Mouse (Mus musculus): ENCODE measurements around the gene Marc1. TPM values are rescaled to one million over a fixed set of nuclear protein-coding genes. Genes with fewer than 3 reads are reported as not detected.
A peak's percentile ranks its signal among the peaks of the same experiment; 100 is the strongest.

Marc1 gene
- total RNA-seq (2021), result under 1 TPM in 1 of 2 experiments, not detected in 1; 0.83 TPM
- long read RNA-seq, experiment 1, result 0 reads
- long read RNA-seq, experiment 2, partial matches to known transcripts, result 0 of 1 reads
- long read RNA-seq, experiment 2, other reads (novel, unspliced or antisense), result 1 of 1 reads

GRCm38 (mm10) chr1:184810780-184811575, at the start of gene Marc1:
Gene Marc1 (minus strand): TSS chr1:184811313.
- no peak for DNase-seq (ENCODE audit: low spot score in 2 of 2)

GRCm38 (mm10) chr1:184860276-184860675, 49.2 kb upstream of the Marc1 start:
- DNase-seq (ENCODE audit: low spot score in 2 of 2), result no peak

- no peak for DNase-seq (ENCODE audit: low spot score in 2 of 2)
These were observed 47.1 kb upstream of the Marc1 start for GRCm38 (mm10) chr1:184858253-184858652.

GRCm38 (mm10) chr1:184857216-184857615, 46.1 kb upstream of the Marc1 start:
- no peak for DNase-seq (ENCODE audit: low spot score in 2 of 2)

- DNase-seq (ENCODE audit: low spot score in 2 of 2), result no peak
These were observed 42.8 kb upstream of the Marc1 start for GRCm38 (mm10) chr1:184853922-184854321.

- DNase-seq (ENCODE audit: low spot score in 2 of 2), result peak; percentile 58 to 74
These were observed 42.2 kb upstream of the Marc1 start for GRCm38 (mm10) chr1:184853339-184853738.

GRCm38 (mm10) chr1:184851741-184852618, 40.9 kb upstream of the Marc1 start:
- DNase-seq (ENCODE audit: low spot score in 2 of 2), result peak; percentile 54 to 74

- DNase-seq (ENCODE audit: low spot score in 2 of 2), result no peak
These were observed 40.1 kb upstream of the Marc1 start for GRCm38 (mm10) chr1:184851166-184851565.

GRCm38 (mm10) chr1:184846973-184847372, 35.9 kb upstream of the Marc1 start:
- no peak for DNase-seq (ENCODE audit: low spot score in 2 of 2)

- DNase-seq (ENCODE audit: low spot score in 2 of 2), result peak in 1 of 2 experiments; percentile 21
These were observed 35.1 kb upstream of the Marc1 start, which contains the start of gene Marc2 for GRCm38 (mm10) chr1:184846092-184846750. Gene Marc2 (minus strand): TSS chr1:184846451.

GRCm38 (mm10) chr1:184845111-184846071, 34.3 kb upstream of the Marc1 start:
- peak; percentile 77 to 90 for DNase-seq (ENCODE audit: low spot score in 2 of 2)

- peak in 1 of 2 experiments; percentile 56 for DNase-seq (ENCODE audit: low spot score in 2 of 2)
These were observed 33.4 kb upstream of the Marc1 start for GRCm38 (mm10) chr1:184844326-184845066.

GRCm38 (mm10) chr1:184837649-184838048, 26.5 kb upstream of the Marc1 start:
- DNase-seq (ENCODE audit: low spot score in 2 of 2), result no peak

GRCm38 (mm10) chr1:184836350-184836749, 25.2 kb upstream of the Marc1 start:
- no peak for DNase-seq (ENCODE audit: low spot score in 2 of 2)

GRCm38 (mm10) chr1:184833499-184833898, 22.4 kb upstream of the Marc1 start:
- no peak for DNase-seq (ENCODE audit: low spot score in 2 of 2)

- no peak for DNase-seq (ENCODE audit: low spot score in 2 of 2)
These were observed 21.1 kb upstream of the Marc1 start for GRCm38 (mm10) chr1:184832211-184832610.

GRCm38 (mm10) chr1:184829897-184830296, 18.8 kb upstream of the Marc1 start:
- DNase-seq (ENCODE audit: low spot score in 2 of 2), result no peak

GRCm38 (mm10) chr1:184827175-184827701, 16.1 kb upstream of the Marc1 start:
- DNase-seq (ENCODE audit: low spot score in 2 of 2), result no peak

- peak in 1 of 2 experiments; percentile 53 for DNase-seq (ENCODE audit: low spot score in 2 of 2)
These were observed 14.0 kb upstream of the Marc1 start for GRCm38 (mm10) chr1:184825093-184825492.
